Mouse (Mus musculus): Measurements from ENCODE around the gene Mapk12. TPM values are rescaled to one million over a fixed set of nuclear protein-coding genes. Genes with fewer than 3 reads are reported as not detected.

The Mapk12 gene
- polyA plus RNA-seq, 1 experiment from 2014 or later = 4.4 TPM

- Histone ChIP-seq H3K9ac (replicated peaks; ENCODE audit: low read depth, low read length) (no peak overlapping the region), H3K9me3 (ENCODE audit: control insufficient read depth, low read depth, low read length) (no peaks in the 10 kb centered on the region), H3K36me3 (ENCODE audit: control insufficient read depth, insufficient read depth, low read length) (peaks cover 90% of the 10 kb centered on the region), H3K4me2 (replicated peaks; ENCODE audit: low read depth, low read length) (no peak overlapping the region), H3K4me3 (ENCODE audit: low read depth, low read length) (no peak overlapping the region), H3K27ac (ENCODE audit: low read length) (no peak overlapping the region), H3K27me3 (ENCODE audit: control insufficient read depth, insufficient read depth, low read length) (no peaks in the 10 kb centered on the region), H3K4me1 (ENCODE audit: control insufficient read depth, insufficient read depth, low read length) (0 out of 2 replicates have a peak, but pooled peaks cover 5% of the 10 kb centered on the region)
- no peak for ATAC-seq (ENCODE audit: insufficient number of reproducible peaks, insufficient read depth, low FRiP score, low read depth)
- 93% methylated on average over 16 of the region's 16 CpGs for WGBS
Observed at GRCm38 (mm10) chr15:89158516-89158915, 18.0 kb upstream of the Mapk12 start.

GRCm38 (mm10) chr15:89157954-89158353 is 17.5 kb upstream of the Mapk12 start:
- H3K9ac ChIP-seq (replicated peaks; ENCODE audit: low read depth, low read length) = no peak overlapping the region
- H3K27me3 ChIP-seq (ENCODE audit: control insufficient read depth, insufficient read depth, low read length) = no peaks in the 10 kb centered on the region
- no peak overlapping the region for H3K4me3 ChIP-seq (ENCODE audit: low read depth, low read length)
- peaks cover 84% of the 10 kb centered on the region for H3K36me3 ChIP-seq (ENCODE audit: control insufficient read depth, insufficient read depth, low read length)
- no peaks in the 10 kb centered on the region for H3K9me3 ChIP-seq (ENCODE audit: control insufficient read depth, low read depth, low read length)
- ATAC-seq (ENCODE audit: insufficient number of reproducible peaks, insufficient read depth, low FRiP score, low read depth) = no peak
- H3K4me2 ChIP-seq (replicated peaks; ENCODE audit: low read depth, low read length) = no peak overlapping the region
- 65% methylated on average over 7 of the region's 7 CpGs for WGBS
- H3K4me1 ChIP-seq (ENCODE audit: control insufficient read depth, insufficient read depth, low read length) = 0 out of 2 replicates have a peak, but pooled peaks cover 5% of the 10 kb centered on the region
- no peak overlapping the region for H3K27ac ChIP-seq (ENCODE audit: low read length)

GRCm38 (mm10) chr15:89152312-89152711 is 11.8 kb upstream of the Mapk12 start:
- Histone ChIP-seq H3K36me3 (ENCODE audit: control insufficient read depth, insufficient read depth, low read length) (peaks cover 32% of the 10 kb centered on the region), H3K9ac (replicated peaks; ENCODE audit: low read depth, low read length) (no peak overlapping the region), H3K4me2 (replicated peaks; ENCODE audit: low read depth, low read length) (no peak overlapping the region), H3K27me3 (ENCODE audit: control insufficient read depth, insufficient read depth, low read length) (peaks cover 11% of the 10 kb centered on the region), H3K27ac (ENCODE audit: low read length) (no peak overlapping the region), H3K9me3 (ENCODE audit: control insufficient read depth, low read depth, low read length) (no peaks in the 10 kb centered on the region), H3K4me1 (ENCODE audit: control insufficient read depth, insufficient read depth, low read length) (peaks cover 10% of the 10 kb centered on the region), H3K4me3 (ENCODE audit: low read depth, low read length) (no peak overlapping the region)
- no peak for ATAC-seq (ENCODE audit: insufficient number of reproducible peaks, insufficient read depth, low FRiP score, low read depth)

DNA sequence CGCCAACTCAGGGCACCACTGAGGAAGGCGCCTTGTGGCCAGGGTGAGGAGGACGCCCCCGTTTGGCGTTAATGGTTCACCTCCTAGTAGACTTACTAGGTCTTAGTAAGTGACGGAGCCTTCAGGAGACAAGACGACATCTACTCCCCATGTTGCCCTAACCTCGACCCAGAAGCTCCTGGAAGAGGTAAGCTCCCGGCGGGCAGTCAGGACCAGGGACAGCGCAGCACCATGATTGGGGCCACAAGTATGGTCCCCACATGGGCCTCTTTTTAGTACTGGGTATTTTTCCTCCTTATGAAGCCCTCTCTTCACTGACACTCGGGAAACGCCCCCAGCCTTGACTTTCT is 9.5 kb upstream of the Mapk12 start:
- peak overlapping the region; percentile 3; the same call in 1 of the 2 replicates for H3K9ac ChIP-seq (replicated peaks; ENCODE audit: low read depth, low read length)
- no peaks in the 10 kb centered on the region for H3K9me3 ChIP-seq (ENCODE audit: control insufficient read depth, low read depth, low read length)
- peak overlapping the region; percentile 62 for H3K4me3 ChIP-seq (ENCODE audit: low read depth, low read length)
- peaks cover 9% of the 10 kb centered on the region; the same call in 1 of the 2 replicates for H3K36me3 ChIP-seq (ENCODE audit: control insufficient read depth, insufficient read depth, low read length)
- H3K4me2 ChIP-seq (replicated peaks; ENCODE audit: low read depth, low read length) = peak overlapping the region; percentile 96
- peaks cover 13% of the 10 kb centered on the region for H3K27me3 ChIP-seq (ENCODE audit: control insufficient read depth, insufficient read depth, low read length)
- H3K27ac ChIP-seq (ENCODE audit: low read length) = no peak overlapping the region
- ATAC-seq (ENCODE audit: insufficient number of reproducible peaks, insufficient read depth, low FRiP score, low read depth) = no peak
- H3K4me1 ChIP-seq (ENCODE audit: control insufficient read depth, insufficient read depth, low read length) = peaks cover 17% of the 10 kb centered on the region
- WGBS = 2% methylated on average over 13 of the region's 13 CpGs

- peak within 1 kb of the TSS; percentile 42 for H3K9ac ChIP-seq (replicated peaks; ENCODE audit: low read depth, low read length)
- 1% methylated on average over 60 of the region's 61 CpGs for WGBS
- peak within 1 kb of the TSS; percentile 44; the same call in 1 of the 2 replicates for H3K27ac ChIP-seq (ENCODE audit: low read length)
- no peaks in the 10 kb centered on the region for H3K9me3 ChIP-seq (ENCODE audit: control insufficient read depth, low read depth, low read length)
- H3K36me3 ChIP-seq (ENCODE audit: control insufficient read depth, insufficient read depth, low read length) = peaks cover 4% of the 10 kb centered on the region; the same call in 1 of the 2 replicates
- H3K4me3 ChIP-seq (ENCODE audit: low read depth, low read length) = peak within 1 kb of the TSS; percentile 62
- H3K4me2 ChIP-seq (replicated peaks; ENCODE audit: low read depth, low read length) = peak within 1 kb of the TSS; percentile 96
- peaks cover 17% of the 10 kb centered on the region for H3K4me1 ChIP-seq (ENCODE audit: control insufficient read depth, insufficient read depth, low read length)
- peaks cover 13% of the 10 kb centered on the region for H3K27me3 ChIP-seq (ENCODE audit: control insufficient read depth, insufficient read depth, low read length)
- ATAC-seq (ENCODE audit: insufficient number of reproducible peaks, insufficient read depth, low FRiP score, low read depth) = peak; percentile 50; the same call in 1 of the 2 replicates
Observed at GRCm38 (mm10) chr15:89149271-89150040, 9.0 kb upstream of the Mapk12 start, which contains the start of gene Mapk11. Mapk11 (minus strand) TSS chr15:89149628.

GRCm38 (mm10) chr15:89148496-89149270 is 8.2 kb upstream of the Mapk12 start:
- no peaks in the 10 kb centered on the region for H3K36me3 ChIP-seq (ENCODE audit: control insufficient read depth, insufficient read depth, low read length)
- no peaks in the 10 kb centered on the region for H3K9me3 ChIP-seq (ENCODE audit: control insufficient read depth, low read depth, low read length)
- no peak for ATAC-seq (ENCODE audit: insufficient number of reproducible peaks, insufficient read depth, low FRiP score, low read depth)
- peak overlapping the region; percentile 62 for H3K4me3 ChIP-seq (ENCODE audit: low read depth, low read length)
- H3K9ac ChIP-seq (replicated peaks; ENCODE audit: low read depth, low read length) = peak overlapping the region; percentile 42
- WGBS = 10% methylated on average over 25 of the region's 25 CpGs
- peak overlapping the region; percentile 96 for H3K4me2 ChIP-seq (replicated peaks; ENCODE audit: low read depth, low read length)
- peaks cover 17% of the 10 kb centered on the region for H3K4me1 ChIP-seq (ENCODE audit: control insufficient read depth, insufficient read depth, low read length)
- peaks cover 13% of the 10 kb centered on the region for H3K27me3 ChIP-seq (ENCODE audit: control insufficient read depth, insufficient read depth, low read length)
- no peak overlapping the region for H3K27ac ChIP-seq (ENCODE audit: low read length)

GRCm38 (mm10) chr15:89147895-89148294 is 7.4 kb upstream of the Mapk12 start:
- H3K4me3 ChIP-seq (ENCODE audit: low read depth, low read length) = 0 out of 2 replicates have a peak overlapping the region, but pooled peaks have one; percentile 62
- no peaks in the 10 kb centered on the region for H3K36me3 ChIP-seq (ENCODE audit: control insufficient read depth, insufficient read depth, low read length)
- no peak overlapping the region for H3K27ac ChIP-seq (ENCODE audit: low read length)
- H3K4me1 ChIP-seq (ENCODE audit: control insufficient read depth, insufficient read depth, low read length) = peaks cover 17% of the 10 kb centered on the region
- H3K4me2 ChIP-seq (replicated peaks; ENCODE audit: low read depth, low read length) = no peak overlapping the region; the same call in 1 of the 2 replicates
- 58% methylated on average over 4 of the region's 4 CpGs for WGBS
- H3K9me3 ChIP-seq (ENCODE audit: control insufficient read depth, low read depth, low read length) = no peaks in the 10 kb centered on the region
- no peak overlapping the region for H3K9ac ChIP-seq (replicated peaks; ENCODE audit: low read depth, low read length)
- ATAC-seq (ENCODE audit: insufficient number of reproducible peaks, insufficient read depth, low FRiP score, low read depth) = no peak
- H3K27me3 ChIP-seq (ENCODE audit: control insufficient read depth, insufficient read depth, low read length) = peaks cover 13% of the 10 kb centered on the region

- no peak for ATAC-seq (ENCODE audit: insufficient number of reproducible peaks, insufficient read depth, low FRiP score, low read depth)
- Histone ChIP-seq H3K4me1 (ENCODE audit: control insufficient read depth, insufficient read depth, low read length) (peaks cover 17% of the 10 kb centered on the region), H3K4me2 (replicated peaks; ENCODE audit: low read depth, low read length) (0 out of 2 replicates have a peak overlapping the region, but pooled peaks have one; percentile 36), H3K4me3 (ENCODE audit: low read depth, low read length) (no peak overlapping the region), H3K27me3 (ENCODE audit: control insufficient read depth, insufficient read depth, low read length) (peaks cover 13% of the 10 kb centered on the region), H3K9ac (replicated peaks; ENCODE audit: low read depth, low read length) (no peak overlapping the region), H3K27ac (ENCODE audit: low read length) (no peak overlapping the region), H3K9me3 (ENCODE audit: control insufficient read depth, low read depth, low read length) (no peaks in the 10 kb centered on the region), H3K36me3 (ENCODE audit: control insufficient read depth, insufficient read depth, low read length) (no peaks in the 10 kb centered on the region)
- 23% methylated on average over 10 of the region's 10 CpGs for WGBS
Observed at GRCm38 (mm10) chr15:89147456-89147855, 7.0 kb upstream of the Mapk12 start.
